10 mouse cellular contexts compared by ENCODE assay signal in genomic region chr2:169928447-169929120, GRCm38 (mm10).
DNase-seq lines count a peak whose midpoint lies in the region; ATAC-seq and TF ChIP-seq lines count a peak whose summit lies in the region.
"Had no signal": no experiment of that assay in that cellular context is flagged by ENCODE, and none has a peak within 500 bp of the region (broad histone marks: within the 10 kb centered on the region; RNA-seq: fewer than 3 reads in every experiment).

No protein-coding gene starts in this region.

- no peak for ATAC-seq in hindbrain, postnatal 0 days
- ATAC-seq in hindbrain, embryonic 16.5 days: no peak
- ATAC-seq in lung, embryonic 14.5 days (ENCODE audit: insufficient read depth): no peak
- ATAC-seq in liver, embryonic 11.5 days (replicated peaks; ENCODE audit: low FRiP score): no peak

- peak overlapping the region; percentile 23; the same call in 1 of the 2 replicates for H3K4me2 ChIP-seq in hindbrain, postnatal 0 days (ENCODE audit: low read depth, low read length)
- H3K4me2 ChIP-seq in hindbrain, embryonic 16.5 days (ENCODE audit: low read length): no peak overlapping the region
- H3K4me2 ChIP-seq in lung, embryonic 14.5 days: no peak overlapping the region
- H3K4me2 ChIP-seq in liver, embryonic 11.5 days: no peak overlapping the region

- H3K4me3 ChIP-seq in hindbrain, postnatal 0 days (ENCODE audit: low read length): no peak overlapping the region
- H3K4me3 ChIP-seq in hindbrain, embryonic 16.5 days (ENCODE audit: low read length): no peak overlapping the region
- no peak overlapping the region for H3K4me3 ChIP-seq in lung, embryonic 14.5 days (ENCODE audit: low read depth, low read length)
- H3K4me3 ChIP-seq in liver, embryonic 11.5 days (ENCODE audit: low read depth, low read length): no peak overlapping the region
- H3K4me3 ChIP-seq: liver, embryonic 13.5 days had no signal

- no peaks in the 10 kb centered on the region for H3K9me3 ChIP-seq in hindbrain, postnatal 0 days (ENCODE audit: low read length)
- no peaks in the 10 kb centered on the region for H3K9me3 ChIP-seq in hindbrain, embryonic 16.5 days (ENCODE audit: control insufficient read depth, low read length)
- no peaks in the 10 kb centered on the region for H3K9me3 ChIP-seq in lung, embryonic 14.5 days (ENCODE audit: low read depth, low read length)
- no peaks in the 10 kb centered on the region for H3K9me3 ChIP-seq in liver, embryonic 11.5 days (ENCODE audit: control insufficient read depth, low read length)
- H3K9me3 ChIP-seq: liver, embryonic 13.5 days had no signal

- no peaks in the 10 kb centered on the region for H3K27me3 ChIP-seq in hindbrain, postnatal 0 days (ENCODE audit: insufficient read depth, low read length)
- H3K27me3 ChIP-seq in hindbrain, embryonic 16.5 days (replicated peaks; ENCODE audit: control insufficient read depth, insufficient read depth, low read length): no peaks in the 10 kb centered on the region
- no peaks in the 10 kb centered on the region for H3K27me3 ChIP-seq in lung, embryonic 14.5 days (ENCODE audit: insufficient read depth, low read length)
- no peaks in the 10 kb centered on the region for H3K27me3 ChIP-seq in liver, embryonic 11.5 days (replicated peaks; ENCODE audit: control insufficient read depth, insufficient read depth, low read length)
- H3K27me3 ChIP-seq: liver, embryonic 13.5 days had no signal

- no peaks in the 10 kb centered on the region for H3K36me3 ChIP-seq in hindbrain, postnatal 0 days (ENCODE audit: insufficient read depth, low read length)
- no peaks in the 10 kb centered on the region for H3K36me3 ChIP-seq in hindbrain, embryonic 16.5 days (ENCODE audit: control insufficient read depth, insufficient read depth, low read length)
- H3K36me3 ChIP-seq in lung, embryonic 14.5 days (ENCODE audit: insufficient read depth): no peaks in the 10 kb centered on the region
- H3K36me3 ChIP-seq in liver, embryonic 11.5 days (ENCODE audit: control insufficient read depth, insufficient read depth, low read length): no peaks in the 10 kb centered on the region
- H3K36me3 ChIP-seq: liver, embryonic 13.5 days had no signal

- no peak overlapping the region for H3K27ac ChIP-seq in hindbrain, postnatal 0 days
- H3K27ac ChIP-seq in hindbrain, embryonic 16.5 days (ENCODE audit: low read depth, low read length): no peak overlapping the region
- no peak overlapping the region for H3K27ac ChIP-seq in lung, embryonic 14.5 days (ENCODE audit: low read depth)
- no peak overlapping the region for H3K27ac ChIP-seq in liver, embryonic 11.5 days (ENCODE audit: low read depth, low read length)
- H3K27ac ChIP-seq: liver, embryonic 13.5 days had no signal

- TF ChIP-seq CTCF in hindbrain, postnatal 0 days (IDR thresholded peaks at IDR 0.05; ENCODE audit: low read depth): no peak
- TF ChIP-seq CTCF in lung, embryonic 14.5 days (IDR thresholded peaks at IDR 0.05; ENCODE audit: low read depth): no peak

- H3K9ac ChIP-seq in hindbrain, postnatal 0 days (replicated peaks; ENCODE audit: low read length): no peak overlapping the region
- no peak overlapping the region for H3K9ac ChIP-seq in hindbrain, embryonic 16.5 days (ENCODE audit: low read depth, low read length)
- H3K9ac ChIP-seq in lung, embryonic 14.5 days: no peak overlapping the region
- no peak overlapping the region for H3K9ac ChIP-seq in liver, embryonic 11.5 days (ENCODE audit: low read depth, low read length)
- H3K9ac ChIP-seq: liver, embryonic 13.5 days had no signal

- peaks cover 11% of the 10 kb centered on the region for H3K4me1 ChIP-seq in hindbrain, postnatal 0 days (ENCODE audit: insufficient read depth, low read length)
- H3K4me1 ChIP-seq in hindbrain, embryonic 16.5 days (ENCODE audit: control insufficient read depth, insufficient read depth, low read depth, low read length): peaks cover 5% of the 10 kb centered on the region; the same call in 1 of the 2 replicates
- peaks cover 4% of the 10 kb centered on the region; the same call in 1 of the 2 replicates for H3K4me1 ChIP-seq in lung, embryonic 14.5 days (ENCODE audit: insufficient read depth)
- H3K4me1 ChIP-seq in liver, embryonic 11.5 days (replicated peaks; ENCODE audit: control insufficient read depth, insufficient read depth, low read length): no peaks in the 10 kb centered on the region
- H3K4me1 ChIP-seq: liver, embryonic 13.5 days had no signal

- DNase-seq in hindbrain, postnatal 0 days (ENCODE audit: low spot score): peak; percentile 54
- DNase-seq in Muller cell, postnatal 12 days (ENCODE audit: inconsistent ontology term): peak; percentile 29
- DNase-seq in brain, adult 2 months (ENCODE audit: low read depth, low spot score): peak; percentile 53
- peak; percentile 59 for DNase-seq in lung, embryonic 14.5 days
- DNase-seq in urinary bladder, postnatal 4 days (ENCODE audit: low spot score in 2 of 2): no peak
- DNase-seq in liver, embryonic 11.5 days (ENCODE audit: low spot score): no peak
- DNase-seq in c-Kit-positive CD71-positive TER-119-positive erythroid progenitor cells, embryonic 14.5 days (ENCODE audit: low spot score): no peak
- DNase-seq: embryo, embryonic 11 days; liver, embryonic 13.5 days had no signal

- 29% methylated on average over 14 of the region's 14 CpGs for WGBS in hindbrain, postnatal 0 days
- WGBS in hindbrain, embryonic 16.5 days: 36% methylated on average over 14 of the region's 14 CpGs
- WGBS in lung, embryonic 14.5 days: 59% methylated on average over 14 of the region's 14 CpGs
- WGBS in liver, embryonic 11.5 days: 78% methylated on average over 14 of the region's 14 CpGs

Comparison
In these comparisons a context has a peak if more than half of its experiments do, and no peak if none do; other contexts are left out.
1. DNase-seq: peak in hindbrain, postnatal 0 days (single experiment), Muller cell, postnatal 12 days (single experiment), brain, adult 2 months (single experiment) and lung, embryonic 14.5 days (single experiment); none in urinary bladder, postnatal 4 days (0 of 2), liver, embryonic 11.5 days (single experiment) and c-Kit-positive CD71-positive TER-119-positive erythroid progenitor cells, embryonic 14.5 days (single experiment).